Mouse (Mus musculus) spleen, postnatal 0 days (tissue): ENCODE measurements around the gene Gm13124. TPM values are rescaled to one million over a fixed set of nuclear protein-coding genes. Genes with fewer than 3 reads are reported as not detected.

Experiments
- polyA plus RNA-seq: library from polyadenylated mRNA; unstranded; fragments of >200 nt; fragmentation: Nextera tagmentation; extraction: Ambion mirVana; gene quantifications from 2 replicates; pipeline ENCODE4 v1.2.1, GENCODE M21; 2015

Gene Gm13124
- not detected in 2 replicates for polyA plus RNA-seq

GRCm38 (mm10) chr4:144565034-144565433, at the start of gene Gm13124:
Gm13124 (minus strand) TSS chr4:144565134.

GRCm38 (mm10) chr4:144613407-144613806, 48.5 kb upstream of the Gm13124 start, which contains the start of gene Aadacl4:
Aadacl4 (plus strand) TSS chr4:144613707.

GRCm38 (mm10) chr4:144519522-144519921, 45.4 kb downstream of the Gm13124 start, which contains the start of gene 9430007A20Rik:
9430007A20Rik (plus strand) TSS chr4:144519822.

Other genes starting within 250 kb of the Gm13124 start
- gene Gm13128, start 234.9 kb downstream of the Gm13124 start, polyA plus RNA-seq: not detected in 2 replicates
- not detected in 2 replicates for gene Gm13119, start 207.2 kb downstream of the Gm13124 start, polyA plus RNA-seq
- gene Pramef20, start 187.2 kb downstream of the Gm13124 start, polyA plus RNA-seq: not detected in 2 replicates
- not detected in 2 replicates for gene Pramef12, start 156.7 kb downstream of the Gm13124 start, polyA plus RNA-seq
- gene 1700012P22Rik, start 126.4 kb downstream of the Gm13124 start, polyA plus RNA-seq: not detected in 2 replicates
- not detected in 2 replicates for gene Gm9944, start 111.8 kb downstream of the Gm13124 start, polyA plus RNA-seq
- not detected in 2 replicates for gene Aadacl3, start 101.4 kb downstream of the Gm13124 start, polyA plus RNA-seq
- gene 9430007A20Rik, start 45.3 kb downstream of the Gm13124 start, polyA plus RNA-seq: not detected in 2 replicates
- not detected in 2 replicates for gene Aadacl4, start 48.6 kb upstream of the Gm13124 start, polyA plus RNA-seq
- gene Gm436, start 121.2 kb upstream of the Gm13124 start, polyA plus RNA-seq: not detected in 2 replicates
- not detected in 2 replicates for gene Gm13178, start 156.3 kb upstream of the Gm13124 start, polyA plus RNA-seq
- gene Gm438, start 221.4 kb upstream of the Gm13124 start, polyA plus RNA-seq: not detected in 2 replicates